Mouse (Mus musculus): Measurements from ENCODE around the gene Phf23. TPM values are rescaled to one million over a fixed set of nuclear protein-coding genes. Genes with fewer than 3 reads are reported as not detected.

Phf23 gene
- total and polyA plus RNA-seq, 2 experiments from 2014 or later, result 27.4 to 34.2 TPM

GRCm38 (mm10) chr11:70023481-70024150 lies 28.0 kb downstream of the Phf23 start:
- Histone ChIP-seq H3K27me3 (ENCODE audit: control insufficient read depth, insufficient read depth, low read length) (peaks cover 12% of the 10 kb centered on the region; the same call in 1 of the 2 replicates), H3K4me3 (ENCODE audit: low read depth, low read length) (peak overlapping the region; percentile 32), H3K36me3 (replicated peaks; ENCODE audit: control insufficient read depth, insufficient read depth, low read length) (no peaks in the 10 kb centered on the region), H3K4me2 (ENCODE audit: low read depth, low read length) (peak overlapping the region; percentile 63), H3K27ac (ENCODE audit: low read depth) (no peak overlapping the region), H3K9ac (replicated peaks; ENCODE audit: low read depth, low read length) (no peak overlapping the region; the same call in 1 of the 2 replicates), H3K4me1 (ENCODE audit: control insufficient read depth, insufficient read depth) (peaks cover 29% of the 10 kb centered on the region), H3K9me3 (replicated peaks; ENCODE audit: control insufficient read depth, low read length) (no peaks in the 10 kb centered on the region)
- DNase-seq (ENCODE audit: low spot score) (no peak), ATAC-seq (ENCODE audit: insufficient read depth, low read depth) (no peak)
- no peak for TF ChIP-seq CTCF (IDR thresholded peaks at IDR 0.05; ENCODE audit: low read depth)
- TF ChIP-seq EP300 (IDR thresholded peaks at IDR 0.05; ENCODE audit: low read depth), result no peak
- 10% methylated on average over 20 of the region's 29 CpGs for WGBS

DNA sequence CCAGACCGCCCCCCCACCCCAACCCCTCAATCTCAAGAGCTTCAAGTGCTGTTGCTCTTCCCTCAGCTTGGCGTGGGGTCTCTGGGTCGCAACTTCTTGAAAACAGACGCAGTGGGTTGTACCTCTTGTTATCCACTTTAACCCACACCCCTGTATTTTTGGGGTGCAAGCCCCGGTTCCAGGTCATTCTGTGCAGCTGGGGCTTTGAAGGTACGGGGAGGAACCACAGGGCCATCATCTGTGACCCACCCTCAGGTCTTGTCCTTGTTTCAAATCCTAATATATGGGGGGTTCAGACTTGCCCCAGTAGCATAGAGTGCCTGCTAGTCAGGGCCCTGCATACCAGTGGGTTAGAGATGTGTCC lies 28.6 kb downstream of the Phf23 start:
- WGBS, result 15% methylated on average over 6 of the region's 6 CpGs
- H3K4me3 ChIP-seq (ENCODE audit: low read depth, low read length), result peak overlapping the region; percentile 32
- no peak for DNase-seq (ENCODE audit: low spot score)
- H3K27ac ChIP-seq (ENCODE audit: low read depth), result no peak overlapping the region
- TF ChIP-seq EP300 (IDR thresholded peaks at IDR 0.05; ENCODE audit: low read depth) (no peak), CTCF (IDR thresholded peaks at IDR 0.05; ENCODE audit: low read depth) (no peak)
- H3K9ac ChIP-seq (replicated peaks; ENCODE audit: low read depth, low read length), result no peak overlapping the region; the same call in 1 of the 2 replicates
- peaks cover 30% of the 10 kb centered on the region for H3K4me1 ChIP-seq (ENCODE audit: control insufficient read depth, insufficient read depth)
- H3K36me3 ChIP-seq (replicated peaks; ENCODE audit: control insufficient read depth, insufficient read depth, low read length), result no peaks in the 10 kb centered on the region
- peak overlapping the region; percentile 63 for H3K4me2 ChIP-seq (ENCODE audit: low read depth, low read length)
- H3K27me3 ChIP-seq (ENCODE audit: control insufficient read depth, insufficient read depth, low read length), result peaks cover 12% of the 10 kb centered on the region; the same call in 1 of the 2 replicates
- ATAC-seq (ENCODE audit: insufficient read depth, low read depth), result no peak
- no peaks in the 10 kb centered on the region for H3K9me3 ChIP-seq (replicated peaks; ENCODE audit: control insufficient read depth, low read length)

DNA sequence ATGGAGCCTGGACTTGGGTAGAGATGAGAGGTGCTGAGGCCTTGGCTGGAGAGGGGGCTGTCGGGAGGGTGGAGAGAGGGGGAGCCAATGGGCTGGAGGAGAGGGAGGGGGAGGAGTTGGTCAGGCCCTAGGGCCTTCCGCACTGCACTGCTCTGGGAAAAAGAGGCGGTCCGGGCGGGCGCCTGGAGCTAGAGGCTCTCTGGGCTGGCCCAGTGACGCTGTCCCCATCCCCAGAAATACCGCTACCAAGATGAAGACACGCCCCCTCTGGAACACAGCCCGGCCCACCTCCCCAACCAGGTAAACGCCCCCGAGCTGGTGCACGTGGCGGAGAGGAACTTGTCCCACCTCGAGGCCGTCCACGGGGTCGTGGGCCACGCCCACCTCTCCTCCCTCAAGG lies 31.1 kb downstream of the Phf23 start:
- DNase-seq (ENCODE audit: low spot score) (peak; percentile 41), ATAC-seq (ENCODE audit: insufficient read depth, low read depth) (peak; percentile 58)
- peak overlapping the region; percentile 46; the same call in 1 of the 2 replicates for H3K27ac ChIP-seq (ENCODE audit: low read depth)
- no peaks in the 10 kb centered on the region for H3K9me3 ChIP-seq (replicated peaks; ENCODE audit: control insufficient read depth, low read length)
- TF ChIP-seq EP300 (IDR thresholded peaks at IDR 0.05; ENCODE audit: low read depth), result no peak
- no peak for TF ChIP-seq CTCF (IDR thresholded peaks at IDR 0.05; ENCODE audit: low read depth)
- peak overlapping the region; percentile 35 for H3K4me3 ChIP-seq (ENCODE audit: low read depth, low read length)
- peaks cover 8% of the 10 kb centered on the region for H3K36me3 ChIP-seq (replicated peaks; ENCODE audit: control insufficient read depth, insufficient read depth, low read length)
- H3K27me3 ChIP-seq (ENCODE audit: control insufficient read depth, insufficient read depth, low read length), result peaks cover 12% of the 10 kb centered on the region; the same call in 1 of the 2 replicates
- WGBS, result 13% methylated on average over 18 of the region's 19 CpGs
- H3K4me2 ChIP-seq (ENCODE audit: low read depth, low read length), result peak overlapping the region; percentile 60
- peaks cover 19% of the 10 kb centered on the region; the same call in 1 of the 2 replicates for H3K4me1 ChIP-seq (ENCODE audit: control insufficient read depth, insufficient read depth)
- H3K9ac ChIP-seq (replicated peaks; ENCODE audit: low read depth, low read length), result 0 out of 2 replicates have a peak overlapping the region, but pooled peaks have one; percentile 11

GRCm38 (mm10) chr11:70027397-70027796 lies 31.8 kb downstream of the Phf23 start:
- H3K27ac ChIP-seq (ENCODE audit: low read depth), result peak overlapping the region; percentile 46; the same call in 1 of the 2 replicates
- DNase-seq (ENCODE audit: low spot score) (no peak), ATAC-seq (ENCODE audit: insufficient read depth, low read depth) (no peak)
- H3K36me3 ChIP-seq (replicated peaks; ENCODE audit: control insufficient read depth, insufficient read depth, low read length), result peaks cover 12% of the 10 kb centered on the region
- peak overlapping the region; percentile 60 for H3K4me2 ChIP-seq (ENCODE audit: low read depth, low read length)
- H3K4me3 ChIP-seq (ENCODE audit: low read depth, low read length), result peak overlapping the region; percentile 35; the same call in 1 of the 2 replicates
- TF ChIP-seq CTCF (IDR thresholded peaks at IDR 0.05; ENCODE audit: low read depth), result no peak
- no peak for TF ChIP-seq EP300 (IDR thresholded peaks at IDR 0.05; ENCODE audit: low read depth)
- 52% methylated on average over 9 of the region's 9 CpGs for WGBS
- H3K9me3 ChIP-seq (replicated peaks; ENCODE audit: control insufficient read depth, low read length), result no peaks in the 10 kb centered on the region
- no peak overlapping the region for H3K9ac ChIP-seq (replicated peaks; ENCODE audit: low read depth, low read length)
- H3K4me1 ChIP-seq (ENCODE audit: control insufficient read depth, insufficient read depth), result peaks cover 19% of the 10 kb centered on the region; the same call in 1 of the 2 replicates
- H3K27me3 ChIP-seq (ENCODE audit: control insufficient read depth, insufficient read depth, low read length), result peaks cover 12% of the 10 kb centered on the region; the same call in 1 of the 2 replicates

GRCm38 (mm10) chr11:70028401-70029129 lies 33.0 kb downstream of the Phf23 start:
- Histone ChIP-seq H3K36me3 (replicated peaks; ENCODE audit: control insufficient read depth, insufficient read depth, low read length) (peaks cover 12% of the 10 kb centered on the region), H3K27me3 (ENCODE audit: control insufficient read depth, insufficient read depth, low read length) (peaks cover 12% of the 10 kb centered on the region; the same call in 1 of the 2 replicates), H3K27ac (ENCODE audit: low read depth) (peak overlapping the region; percentile 56), H3K4me1 (ENCODE audit: control insufficient read depth, insufficient read depth) (peaks cover 19% of the 10 kb centered on the region; the same call in 1 of the 2 replicates), H3K4me2 (ENCODE audit: low read depth, low read length) (peak overlapping the region; percentile 60), H3K4me3 (ENCODE audit: low read depth, low read length) (peak overlapping the region; percentile 6; the same call in 1 of the 2 replicates), H3K9me3 (replicated peaks; ENCODE audit: control insufficient read depth, low read length) (no peaks in the 10 kb centered on the region), H3K9ac (replicated peaks; ENCODE audit: low read depth, low read length) (no peak overlapping the region)
- DNase-seq (ENCODE audit: low spot score) (no peak), ATAC-seq (ENCODE audit: insufficient read depth, low read depth) (no peak)
- 25% methylated on average over 12 of the region's 12 CpGs for whole genome bisulfite sequencing
- no peak for TF ChIP-seq CTCF (IDR thresholded peaks at IDR 0.05; ENCODE audit: low read depth)
- TF ChIP-seq EP300 (IDR thresholded peaks at IDR 0.05; ENCODE audit: low read depth), result no peak

All from heart, postnatal 0 days (tissue).